Mouse (Mus musculus) kidney, adult 2 months (tissue): Measurements from ENCODE around the gene S1pr3.

ENCODE experiments used
- CTCF ChIP-seq: fragments of 200-500 bp; conservative IDR thresholded peaks from 2 replicates; pipeline ENCODE4 v1.5.1; 2011; ENCODE audit warnings: low read depth, mild to moderate bottlenecking, control low read depth, low read length, moderate library complexity, mixed read lengths; ENCODE audit not compliant: insufficient read depth, insufficient read length
- POLR2A ChIP-seq: fragments of 200-500 bp; IDR thresholded peaks from one replicate; pipeline ENCODE4 v1.6.1; 2011; ENCODE audit warnings: low read depth, low read length, control low read depth

GRCm38 (mm10) chr13:51373086-51373485 lies 35.4 kb upstream of the S1pr3 start:
- TF ChIP-seq CTCF, result no peak
- TF ChIP-seq POLR2A, result no peak
